Mouse (Mus musculus): ENCODE results near the gene Themis.

DNA sequence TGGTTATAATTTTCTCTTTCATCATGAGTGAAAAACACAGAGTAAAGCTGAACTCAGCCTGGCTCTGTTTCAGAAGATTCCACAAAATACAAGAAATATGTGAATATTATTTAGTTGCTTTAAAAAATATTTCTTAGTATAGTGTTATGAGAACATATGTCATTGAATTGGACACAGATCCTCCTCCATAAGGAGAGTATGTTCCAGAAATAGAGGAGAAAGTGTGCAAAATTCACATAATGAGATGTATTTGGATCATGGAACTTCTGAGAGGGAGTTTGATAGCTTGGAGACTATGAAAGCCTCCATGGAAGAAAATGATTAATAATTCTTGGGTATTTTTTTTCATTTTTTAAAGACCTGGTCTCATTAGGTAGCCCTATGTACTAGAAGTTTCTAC lies 13.4 kb upstream of the Themis start:
- no peak for TF ChIP-seq POLR2AphosphoS2 (IDR thresholded peaks at IDR 0.05; ENCODE audit: low read length)
- no peak for TF ChIP-seq TCF12 (IDR thresholded peaks at IDR 0.05; ENCODE audit: low read depth, low read length)
- TF ChIP-seq SIN3A (IDR thresholded peaks at IDR 0.05; ENCODE audit: low read length): no peak
- no peak for TF ChIP-seq TAL1 (IDR thresholded peaks at IDR 0.05; ENCODE audit: low read length)
- TF ChIP-seq CTCF (IDR thresholded peaks at IDR 0.05 in 2 of 3, conservative IDR thresholded peaks at IDR 0.05 in 1 of 3; ENCODE audit: control insufficient read depth in 1 of 3, insufficient read depth in 1 of 3, low read depth in 2 of 3, low read length in 3 of 3, poor library complexity in 1 of 3, severe bottlenecking in 1 of 3): no peak
- no peak for TF ChIP-seq RAD21 (IDR thresholded peaks at IDR 0.05; ENCODE audit: low read depth, low read length)
- TF ChIP-seq MAZ (IDR thresholded peaks at IDR 0.05; ENCODE audit: low read depth, low read length): no peak
- no peak for TF ChIP-seq POLR2A (IDR thresholded peaks at IDR 0.05; ENCODE audit: control insufficient read depth in 1 of 2, insufficient read depth in 1 of 2, low read depth in 1 of 2, low read length in 2 of 2, poor library complexity in 1 of 2)
- no peak for TF ChIP-seq EP300 (IDR thresholded peaks at IDR 0.05; ENCODE audit: low read depth in 1 of 2, low read length in 2 of 2)
- no peak for TF ChIP-seq MAX (IDR thresholded peaks at IDR 0.05; ENCODE audit: low read length)
- TF ChIP-seq MYB (IDR thresholded peaks at IDR 0.05; ENCODE audit: low read depth, low read length): no peak
- TF ChIP-seq USF1 (IDR thresholded peaks at IDR 0.05; ENCODE audit: low read depth, low read length): no peak

Data from MEL (cell line).